In the genomic region with DNA sequence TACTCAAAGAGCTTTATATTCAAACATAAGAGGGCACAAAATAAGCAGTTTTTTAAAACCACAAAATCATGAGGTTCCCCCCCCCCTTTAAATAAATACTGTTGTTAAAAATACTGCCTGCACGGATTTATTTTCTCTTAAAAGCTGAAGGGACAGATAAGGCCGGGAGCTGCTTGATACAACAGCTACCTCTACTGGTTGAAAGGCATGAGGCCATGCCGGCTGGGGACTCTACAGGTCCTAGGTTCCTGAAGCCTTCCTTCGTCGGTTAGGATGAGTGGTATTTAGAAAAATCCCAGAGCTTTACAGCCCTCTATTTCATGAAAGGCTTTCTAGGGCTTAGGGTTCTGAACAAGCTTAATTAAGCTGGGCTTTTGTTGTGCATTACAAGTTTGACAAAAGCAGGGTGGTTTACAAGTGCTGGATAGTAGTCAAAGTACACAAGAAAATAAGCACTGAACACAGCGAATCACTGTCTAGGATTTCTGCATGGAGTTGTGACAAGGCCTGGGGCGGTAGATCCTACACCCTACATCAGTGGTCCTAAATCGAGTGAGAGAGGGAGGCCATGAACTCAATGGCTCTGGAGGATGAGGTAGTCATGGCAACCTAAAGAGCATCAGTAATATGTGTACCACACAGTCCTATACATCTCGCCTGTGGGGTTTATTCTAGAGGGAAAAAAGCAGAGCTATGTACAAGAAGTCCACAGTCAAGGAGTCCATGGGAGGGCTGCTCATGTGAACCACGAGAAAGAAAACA, we compare ENCODE assay signal across 9 mouse cellular contexts.
A peak's percentile ranks its signal among the peaks of the same experiment; 100 is the strongest.
DNase-seq lines count a peak whose midpoint lies in the region; ATAC-seq and TF ChIP-seq lines count a peak whose summit lies in the region.
"Had no signal": no experiment of that assay in that cellular context is flagged by ENCODE, and none has a peak within 500 bp of the region (broad histone marks: within the 10 kb centered on the region; RNA-seq: fewer than 3 reads in every experiment).

No protein-coding gene starts in this region.

- H3K27me3 ChIP-seq in forebrain, embryonic 11.5 days (ENCODE audit: control insufficient read depth, insufficient read depth, low read length) = peaks cover 4% of the 10 kb centered on the region; the same call in 1 of the 2 replicates
- H3K27me3 ChIP-seq in kidney, postnatal 0 days (ENCODE audit: insufficient read depth, low read length) = no peaks in the 10 kb centered on the region
- H3K27me3 ChIP-seq in midbrain, embryonic 10.5 days (ENCODE audit: low read depth, poor library complexity, severe bottlenecking) = peaks cover 21% of the 10 kb centered on the region; the same call in 1 of the 2 replicates

- H3K9me3 ChIP-seq in forebrain, embryonic 11.5 days (ENCODE audit: control insufficient read depth, low read length) = no peaks in the 10 kb centered on the region
- H3K9me3 ChIP-seq in kidney, postnatal 0 days (replicated peaks; ENCODE audit: low read length) = no peaks in the 10 kb centered on the region
- H3K9me3 ChIP-seq in midbrain, embryonic 10.5 days (replicated peaks) = no peaks in the 10 kb centered on the region
- H3K9me3 ChIP-seq: megakaryocyte, embryonic 14.5 days had no signal

- peak; percentile 13 to 52 for DNase-seq in adrenal gland, adult (ENCODE audit: inconsistent age in 2 of 2, low spot score in 1 of 2)
- no peak for DNase-seq in adrenal gland, postnatal 4 days (ENCODE audit: low spot score in 2 of 2)
- DNase-seq in ovary, postnatal 14 days (ENCODE audit: low spot score) = peak; percentile 39
- no peak for DNase-seq in ovary, adult 18-20 months (ENCODE audit: low spot score)
- peak; percentile 67 for DNase-seq in forebrain, embryonic 11.5 days (ENCODE audit: low spot score)
- DNase-seq in kidney, postnatal 0 days (ENCODE audit: low spot score) = peak; percentile 82
- peak; percentile 37 for DNase-seq in midbrain, embryonic 10.5 days (ENCODE audit: low spot score)

- no peaks in the 10 kb centered on the region for H3K36me3 ChIP-seq in forebrain, embryonic 11.5 days (ENCODE audit: control insufficient read depth, insufficient read depth, low read length)
- no peaks in the 10 kb centered on the region for H3K36me3 ChIP-seq in kidney, postnatal 0 days (ENCODE audit: insufficient read depth, low read length)
- H3K36me3 ChIP-seq in midbrain, embryonic 10.5 days = no peaks in the 10 kb centered on the region

- H3K4me1 ChIP-seq in forebrain, embryonic 11.5 days (replicated peaks; ENCODE audit: control insufficient read depth, insufficient read depth, low read length) = peaks cover 10% of the 10 kb centered on the region
- no peaks in the 10 kb centered on the region for H3K4me1 ChIP-seq in kidney, postnatal 0 days (replicated peaks; ENCODE audit: insufficient read depth, low read length)
- peaks cover 12% of the 10 kb centered on the region for H3K4me1 ChIP-seq in midbrain, embryonic 10.5 days
- H3K4me1 ChIP-seq: megakaryocyte, embryonic 14.5 days had no signal

- no peak overlapping the region for H3K27ac ChIP-seq in forebrain, embryonic 11.5 days (ENCODE audit: low read depth, low read length)
- no peak overlapping the region for H3K27ac ChIP-seq in kidney, postnatal 0 days
- no peak overlapping the region for H3K27ac ChIP-seq in midbrain, embryonic 10.5 days (replicated peaks)

- peak; percentile 84 for ATAC-seq in forebrain, embryonic 11.5 days (replicated peaks; ENCODE audit: low FRiP score)
- no peak for ATAC-seq in kidney, postnatal 0 days (replicated peaks; ENCODE audit: low FRiP score, low read depth)
- no peak for ATAC-seq in monocyte, adult 5-6 weeks (replicated peaks; ENCODE audit: insufficient number of reproducible peaks, low FRiP score, low TSS enrichment, poor library complexity, severe bottlenecking)

- H3K9ac ChIP-seq in forebrain, embryonic 11.5 days (ENCODE audit: low read length) = no peak overlapping the region
- no peak overlapping the region for H3K9ac ChIP-seq in kidney, postnatal 0 days (ENCODE audit: low read depth, low read length)

- H3K4me3 ChIP-seq in forebrain, embryonic 11.5 days (ENCODE audit: low read depth, low read length) = no peak overlapping the region
- no peak overlapping the region for H3K4me3 ChIP-seq in kidney, postnatal 0 days (replicated peaks; ENCODE audit: low read depth, low read length)
- H3K4me3 ChIP-seq in midbrain, embryonic 10.5 days = no peak overlapping the region
- H3K4me3 ChIP-seq: megakaryocyte, embryonic 14.5 days had no signal

- WGBS in forebrain, embryonic 11.5 days = 23% methylated on average over 10 of the region's 10 CpGs
- 42% methylated on average over 10 of the region's 10 CpGs for WGBS in kidney, postnatal 0 days
- 34% methylated on average over 10 of the region's 10 CpGs for WGBS in midbrain, embryonic 10.5 days

- no peak overlapping the region for H3K4me2 ChIP-seq in forebrain, embryonic 11.5 days (ENCODE audit: low read depth, low read length, severe bottlenecking)
- no peak overlapping the region for H3K4me2 ChIP-seq in kidney, postnatal 0 days (ENCODE audit: low read length)

- peak; percentile 84 for TF ChIP-seq CTCF in kidney, postnatal 0 days (IDR thresholded peaks at IDR 0.05; ENCODE audit: low read depth)

Comparison
In these comparisons a context has a peak if more than half of its experiments do, and no peak if none do; other contexts are left out.
1. DNase-seq: peak in adrenal gland, adult (2 of 2), ovary, postnatal 14 days (single experiment), forebrain, embryonic 11.5 days (single experiment), kidney, postnatal 0 days (single experiment) and midbrain, embryonic 10.5 days (single experiment); none in adrenal gland, postnatal 4 days (0 of 2) and ovary, adult 18-20 months (single experiment).